Mouse (Mus musculus) kidney, adult 2 months (tissue): Measurements from ENCODE around the gene Dennd2a. TPM values are rescaled to one million over a fixed set of nuclear protein-coding genes. Genes with fewer than 3 reads are reported as not detected.

ENCODE experiments used
- DNase-seq: peaks from one replicate; pipeline ENCODE4 v3.0.0; 2021
- H3K27ac ChIP-seq: fragments of 200-500 bp; 2 replicates; pipeline ENCODE4 v1.5.1; 2012; ENCODE audit warnings: low read depth, low read length, control low read depth, inconsistent platforms; ENCODE audit not compliant: insufficient read depth
- H3K27me3 ChIP-seq: fragments of 200-500 bp; replicated peaks from 2 replicates; pipeline ENCODE4 v1.6.1; 2012; ENCODE audit warnings: mild to moderate bottlenecking, moderate library complexity, low read length, inconsistent platforms; ENCODE audit not compliant: control insufficient read depth, insufficient read depth
- H3K36me3 ChIP-seq: fragments of 200-500 bp; 2 replicates; pipeline ENCODE4 v1.6.1; 2012; ENCODE audit warnings: mild to moderate bottlenecking, moderate library complexity, low read length, inconsistent platforms; ENCODE audit not compliant: control insufficient read depth, insufficient read depth
- H3K4me1 ChIP-seq: fragments of 200-500 bp; 2 replicates; pipeline ENCODE4 v1.6.1; 2011; ENCODE audit warnings: low read length; ENCODE audit not compliant: control insufficient read depth, insufficient read depth
- H3K4me3 ChIP-seq: fragments of 200-500 bp; 2 replicates; pipeline ENCODE4 v1.5.1; 2011; ENCODE audit warnings: mild to moderate bottlenecking, low read depth, low read length, control low read depth; ENCODE audit not compliant: insufficient read depth
- CTCF ChIP-seq: fragments of 200-500 bp; conservative IDR thresholded peaks from 2 replicates; pipeline ENCODE4 v1.5.1; 2011; ENCODE audit warnings: low read depth, mild to moderate bottlenecking, control low read depth, low read length, moderate library complexity, mixed read lengths; ENCODE audit not compliant: insufficient read depth, insufficient read length
- POLR2A ChIP-seq: fragments of 200-500 bp; IDR thresholded peaks from one replicate; pipeline ENCODE4 v1.6.1; 2011; ENCODE audit warnings: low read depth, low read length, control low read depth
- WGBS: fragments of 180-500 bp; shearing (Covaris S2); methylation state at CpG from one replicate; pipeline ENCODE4 v1.1.7; 2018; 5-methylcytosine and 5-hydroxymethylcytosine counted together
- polyA plus RNA-seq: library from polyadenylated mRNA; depleted of rRNA; stranded (reverse); fragments of >200 nt; gene quantifications from 2 replicates; pipeline ENCODE4 v1.2.3, GENCODE M21; 2012

The Dennd2a gene
- polyA plus RNA-seq, 1 experiment = 6.6 TPM

GRCm38 (mm10) chr6:39528671-39529535 lies 28.8 kb downstream of the Dennd2a start:
- H3K4me1 ChIP-seq = no peaks in the 10 kb centered on the region
- no peak overlapping the region for H3K4me3 ChIP-seq
- no peaks in the 10 kb centered on the region for H3K36me3 ChIP-seq
- WGBS = 47% methylated on average over 12 of the region's 12 CpGs
- no peak for TF ChIP-seq POLR2A
- TF ChIP-seq CTCF = no peak
- H3K27ac ChIP-seq = no peak overlapping the region
- peak; percentile 52 for DNase-seq
- H3K27me3 ChIP-seq = no peaks in the 10 kb centered on the region

DNA sequence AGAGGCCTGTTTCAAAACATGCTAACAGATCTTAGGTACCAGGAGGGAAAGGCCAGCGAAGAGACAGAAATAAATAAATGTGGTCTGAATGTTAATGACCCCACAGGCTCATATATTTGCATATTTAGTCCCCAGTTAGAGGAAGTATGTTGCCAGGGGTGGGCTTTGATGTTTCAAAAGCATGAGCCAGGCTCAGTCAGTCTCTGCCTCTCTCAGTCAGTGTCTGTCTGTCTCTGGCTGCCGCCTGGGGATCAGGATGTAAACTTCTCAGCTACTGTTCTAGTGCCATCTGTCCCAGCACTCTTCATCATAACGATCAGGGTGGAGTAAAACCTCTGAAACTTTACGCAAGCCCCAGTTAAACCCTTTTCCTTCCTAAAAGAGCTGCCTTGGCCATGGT lies 29.9 kb downstream of the Dennd2a start:
- Histone ChIP-seq H3K4me1 (no peaks in the 10 kb centered on the region), H3K4me3 (no peak overlapping the region), H3K27me3 (no peaks in the 10 kb centered on the region), H3K36me3 (no peaks in the 10 kb centered on the region), H3K27ac (no peak overlapping the region)
- no peak for DNase-seq
- 69% methylated on average over 4 of the region's 4 CpGs for WGBS
- TF ChIP-seq POLR2A (no peak), CTCF (no peak)

DNA sequence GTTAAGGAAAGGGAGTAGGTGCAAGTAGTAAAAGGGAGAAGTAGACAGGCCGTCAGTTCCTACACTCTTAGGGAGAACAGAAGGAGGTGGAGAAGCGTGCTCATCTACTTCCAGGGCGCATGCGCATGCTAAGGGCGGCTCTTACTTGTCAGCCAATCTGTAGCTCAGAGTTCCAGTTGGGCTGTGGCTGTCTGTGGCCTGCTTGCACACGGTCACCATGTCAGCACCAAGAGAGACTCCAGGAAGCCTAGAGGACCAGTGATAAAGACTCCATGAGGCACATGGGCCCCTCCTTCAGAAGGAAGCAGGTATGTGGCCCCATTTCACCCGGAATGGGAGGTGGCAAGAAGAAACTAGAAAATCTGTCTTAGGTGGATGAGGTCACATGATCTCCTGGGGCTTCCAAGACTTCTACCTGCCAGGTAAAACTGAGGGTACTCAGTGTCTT lies 30.3 kb downstream of the Dennd2a start:
- Histone ChIP-seq H3K36me3 (no peaks in the 10 kb centered on the region), H3K27me3 (no peaks in the 10 kb centered on the region), H3K4me1 (no peaks in the 10 kb centered on the region), H3K27ac (no peak overlapping the region), H3K4me3 (no peak overlapping the region)
- no peak for DNase-seq
- WGBS = 89% methylated on average over 7 of the region's 7 CpGs
- TF ChIP-seq POLR2A = no peak
- TF ChIP-seq CTCF = no peak

GRCm38 (mm10) chr6:39526797-39527196 lies 30.9 kb downstream of the Dennd2a start:
- no peak for DNase-seq
- no peaks in the 10 kb centered on the region for H3K4me1 ChIP-seq
- H3K36me3 ChIP-seq = no peaks in the 10 kb centered on the region
- H3K4me3 ChIP-seq = no peak overlapping the region
- no peak overlapping the region for H3K27ac ChIP-seq
- WGBS = 63% methylated on average over 10 of the region's 10 CpGs
- no peak for TF ChIP-seq POLR2A
- H3K27me3 ChIP-seq = no peaks in the 10 kb centered on the region

DNA sequence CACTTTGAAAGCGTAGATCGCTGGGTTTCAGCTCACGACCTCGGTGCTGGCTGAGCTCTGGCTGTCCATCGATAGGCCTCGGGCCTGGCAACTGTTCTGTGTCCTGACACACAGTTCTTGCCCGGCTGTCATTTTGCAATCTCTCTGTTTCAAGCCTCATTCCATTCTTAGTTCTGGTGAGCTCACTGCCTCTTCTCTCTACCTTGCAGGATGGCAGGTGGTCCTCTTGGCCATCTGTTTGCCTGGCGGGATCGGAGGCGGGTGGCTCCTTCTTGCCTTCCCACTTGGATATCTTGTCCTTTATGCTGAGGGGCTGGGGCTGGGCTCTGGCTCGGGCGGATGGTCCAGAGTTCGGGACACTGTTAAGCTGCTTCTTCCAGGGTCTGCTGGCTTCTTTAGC lies 34.5 kb downstream of the Dennd2a start:
- Histone ChIP-seq H3K4me1 (no peaks in the 10 kb centered on the region), H3K4me3 (no peak overlapping the region), H3K27ac (no peak overlapping the region), H3K36me3 (no peaks in the 10 kb centered on the region), H3K27me3 (no peaks in the 10 kb centered on the region)
- DNase-seq = no peak
- TF ChIP-seq CTCF = no peak
- no peak for TF ChIP-seq POLR2A
- 94% methylated on average over 13 of the region's 13 CpGs for WGBS

- DNase-seq = no peak
- Histone ChIP-seq H3K27me3 (no peaks in the 10 kb centered on the region), H3K4me3 (no peak overlapping the region), H3K36me3 (no peaks in the 10 kb centered on the region), H3K27ac (no peak overlapping the region), H3K4me1 (no peaks in the 10 kb centered on the region)
- no peak for TF ChIP-seq POLR2A
- no peak for TF ChIP-seq CTCF
- WGBS = 71% methylated on average over 5 of the region's 5 CpGs
Observed at GRCm38 (mm10) chr6:39522425-39522824, 35.2 kb downstream of the Dennd2a start.

DNA sequence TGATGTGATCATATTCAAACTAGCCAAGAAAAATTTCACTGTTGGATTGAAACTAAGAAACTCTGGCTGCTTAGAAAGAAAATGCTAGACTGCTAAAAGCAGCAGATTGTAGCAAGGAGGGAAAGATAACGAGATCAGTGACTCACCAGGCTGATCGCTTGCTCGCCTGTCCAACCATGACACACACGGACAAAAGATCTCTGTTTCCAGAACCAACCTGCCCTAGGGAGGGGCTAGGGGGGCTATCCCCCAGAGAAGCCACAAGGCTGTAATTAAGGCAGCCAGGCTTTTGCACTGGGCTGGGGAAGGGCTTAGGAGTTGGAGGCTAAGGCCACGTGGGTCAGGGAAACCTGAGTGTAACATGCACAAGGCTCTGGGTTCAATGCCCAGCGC lies 41.9 kb downstream of the Dennd2a start:
- Histone ChIP-seq H3K4me3 (no peak overlapping the region), H3K36me3 (no peaks in the 10 kb centered on the region), H3K4me1 (no peaks in the 10 kb centered on the region), H3K27me3 (no peaks in the 10 kb centered on the region), H3K27ac (no peak overlapping the region)
- WGBS = 54% methylated on average over 6 of the region's 6 CpGs
- DNase-seq = no peak
- no peak for TF ChIP-seq POLR2A
- no peak for TF ChIP-seq CTCF
